Mouse (Mus musculus): ENCODE measurements around the gene Ccn2. TPM values are rescaled to one million over a fixed set of nuclear protein-coding genes. Genes with fewer than 3 reads are reported as not detected.

The Ccn2 gene
- polyA plus RNA-seq, 1 experiment from 2014 or later, result 11.3 TPM

DNA sequence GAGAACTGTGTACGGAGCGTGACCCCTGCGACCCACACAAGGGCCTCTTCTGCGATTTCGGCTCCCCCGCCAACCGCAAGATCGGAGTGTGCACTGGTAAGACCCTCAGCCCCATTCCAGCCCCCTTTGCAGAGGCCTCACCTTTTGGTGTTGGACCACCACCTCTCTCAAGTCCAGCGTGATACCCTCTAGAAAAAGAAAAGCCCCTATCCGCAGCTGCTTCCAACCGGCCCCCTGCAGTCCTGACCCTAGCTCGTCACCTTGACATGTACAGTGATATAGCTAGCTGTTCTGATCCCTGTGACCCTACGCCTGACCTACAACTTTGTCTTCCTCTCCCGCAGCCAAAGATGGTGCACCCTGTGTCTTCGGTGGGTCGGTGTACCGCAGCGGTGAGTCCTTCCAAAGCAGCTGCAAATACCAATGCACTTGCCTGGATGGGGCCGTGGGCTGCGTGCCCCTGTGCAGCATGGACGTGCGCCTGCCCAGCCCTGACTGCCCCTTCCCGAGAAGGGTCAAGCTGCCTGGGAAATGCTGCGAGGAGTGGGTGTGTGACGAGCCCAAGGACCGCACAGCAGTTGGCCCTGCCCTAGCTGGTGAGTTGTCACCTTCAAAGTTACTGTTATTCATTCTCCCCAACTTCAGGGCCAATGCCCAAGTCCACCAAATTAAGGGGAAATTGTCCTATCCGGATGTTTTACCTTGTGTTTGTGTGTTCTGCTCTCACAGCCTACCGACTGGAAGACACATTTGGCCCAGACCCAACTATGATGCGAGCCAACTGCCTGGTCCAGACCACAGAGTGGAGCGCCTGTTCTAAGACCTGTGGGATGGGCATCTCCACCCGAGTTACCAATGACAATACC lies 994 bp downstream of the Ccn2 start:
- H3K27me3 ChIP-seq (ENCODE audit: control insufficient read depth, insufficient read depth, low read length), result no peaks in the 10 kb centered on the region
- no peaks in the 10 kb centered on the region for H3K9me3 ChIP-seq (ENCODE audit: control insufficient read depth, low read depth, low read length)
- peak; percentile 42 for ATAC-seq (ENCODE audit: insufficient number of reproducible peaks, insufficient read depth, low FRiP score, low read depth)
- peak overlapping the region; percentile 47 for H3K4me3 ChIP-seq (ENCODE audit: low read depth, low read length)
- peak overlapping the region; percentile 68 for H3K4me2 ChIP-seq (replicated peaks; ENCODE audit: low read depth, low read length)
- H3K4me1 ChIP-seq (ENCODE audit: control insufficient read depth, insufficient read depth, low read length), result peaks cover 19% of the 10 kb centered on the region
- peak overlapping the region; percentile 47 for H3K9ac ChIP-seq (replicated peaks; ENCODE audit: low read depth, low read length)
- H3K27ac ChIP-seq (ENCODE audit: low read length), result peak overlapping the region; percentile 89
- 14% methylated on average over 31 of the region's 31 CpGs for WGBS
- H3K36me3 ChIP-seq (ENCODE audit: control insufficient read depth, insufficient read depth, low read length), result no peaks in the 10 kb centered on the region; the same call in 1 of the 2 replicates

DNA sequence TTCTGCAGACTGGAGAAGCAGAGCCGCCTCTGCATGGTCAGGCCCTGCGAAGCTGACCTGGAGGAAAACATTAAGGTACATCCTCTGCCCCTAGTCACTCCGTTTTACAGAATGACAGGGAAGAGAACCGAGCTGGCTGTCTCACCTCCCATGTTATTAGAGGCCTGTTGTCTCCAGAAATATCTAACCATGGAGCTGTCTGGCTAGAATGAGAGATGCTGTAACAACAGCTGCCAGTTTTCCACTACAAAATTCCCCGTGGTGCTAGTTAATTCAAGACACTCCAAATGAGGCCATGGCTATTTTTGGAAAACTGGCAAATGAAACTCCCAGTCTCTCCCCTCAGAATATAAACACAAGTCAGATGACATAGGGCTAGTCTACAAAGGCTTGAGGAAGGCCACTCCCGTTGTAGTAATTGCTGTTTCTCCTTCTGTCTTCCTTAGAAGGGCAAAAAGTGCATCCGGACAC lies 1.7 kb downstream of the Ccn2 start:
- no peaks in the 10 kb centered on the region for H3K27me3 ChIP-seq (ENCODE audit: control insufficient read depth, insufficient read depth, low read length)
- peaks cover 19% of the 10 kb centered on the region for H3K4me1 ChIP-seq (ENCODE audit: control insufficient read depth, insufficient read depth, low read length)
- no peak overlapping the region for H3K9ac ChIP-seq (replicated peaks; ENCODE audit: low read depth, low read length)
- H3K4me2 ChIP-seq (replicated peaks; ENCODE audit: low read depth, low read length), result peak overlapping the region; percentile 68
- no peak for ATAC-seq (ENCODE audit: insufficient number of reproducible peaks, insufficient read depth, low FRiP score, low read depth)
- no peaks in the 10 kb centered on the region; the same call in 1 of the 2 replicates for H3K36me3 ChIP-seq (ENCODE audit: control insufficient read depth, insufficient read depth, low read length)
- H3K4me3 ChIP-seq (ENCODE audit: low read depth, low read length), result peak overlapping the region; percentile 47
- H3K9me3 ChIP-seq (ENCODE audit: control insufficient read depth, low read depth, low read length), result no peaks in the 10 kb centered on the region
- 47% methylated on average over 7 of the region's 7 CpGs for WGBS
- H3K27ac ChIP-seq (ENCODE audit: low read length), result peak overlapping the region; percentile 89

DNA sequence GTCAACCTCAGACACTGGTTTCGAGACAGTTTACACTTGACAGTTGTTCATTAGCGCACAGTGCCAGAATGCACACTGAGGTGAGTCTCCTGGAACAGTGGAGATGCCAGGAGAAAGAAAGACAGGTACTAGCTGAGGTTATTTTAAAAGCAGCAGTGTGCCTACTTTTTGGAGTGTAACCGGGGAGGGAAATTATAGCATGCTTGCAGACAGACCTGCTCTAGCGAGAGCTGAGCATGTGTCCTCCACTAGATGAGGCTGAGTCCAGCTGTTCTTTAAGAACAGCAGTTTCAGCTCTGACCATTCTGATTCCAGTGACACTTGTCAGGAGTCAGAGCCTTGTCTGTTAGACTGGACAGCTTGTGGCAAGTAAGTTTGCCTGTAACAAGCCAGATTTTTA lies 2.5 kb downstream of the Ccn2 start:
- Histone ChIP-seq H3K27ac (ENCODE audit: low read length) (peak overlapping the region; percentile 89), H3K4me2 (replicated peaks; ENCODE audit: low read depth, low read length) (peak overlapping the region; percentile 68), H3K36me3 (ENCODE audit: control insufficient read depth, insufficient read depth, low read length) (no peaks in the 10 kb centered on the region; the same call in 1 of the 2 replicates), H3K9me3 (ENCODE audit: control insufficient read depth, low read depth, low read length) (no peaks in the 10 kb centered on the region), H3K4me3 (ENCODE audit: low read depth, low read length) (peak overlapping the region; percentile 47; the same call in 1 of the 2 replicates), H3K9ac (replicated peaks; ENCODE audit: low read depth, low read length) (no peak overlapping the region), H3K27me3 (ENCODE audit: control insufficient read depth, insufficient read depth, low read length) (no peaks in the 10 kb centered on the region), H3K4me1 (ENCODE audit: control insufficient read depth, insufficient read depth, low read length) (peaks cover 19% of the 10 kb centered on the region)
- no peak for ATAC-seq (ENCODE audit: insufficient number of reproducible peaks, insufficient read depth, low FRiP score, low read depth)
- 74% methylated on average over 4 of the region's 4 CpGs for WGBS

GRCm38 (mm10) chr10:24598693-24599092 lies 3.5 kb downstream of the Ccn2 start:
- Histone ChIP-seq H3K27ac (ENCODE audit: low read length) (no peak overlapping the region), H3K4me2 (replicated peaks; ENCODE audit: low read depth, low read length) (no peak overlapping the region), H3K36me3 (ENCODE audit: control insufficient read depth, insufficient read depth, low read length) (no peaks in the 10 kb centered on the region; the same call in 1 of the 2 replicates), H3K4me1 (ENCODE audit: control insufficient read depth, insufficient read depth, low read length) (peaks cover 16% of the 10 kb centered on the region), H3K27me3 (ENCODE audit: control insufficient read depth, insufficient read depth, low read length) (no peaks in the 10 kb centered on the region), H3K9me3 (ENCODE audit: control insufficient read depth, low read depth, low read length) (no peaks in the 10 kb centered on the region), H3K4me3 (ENCODE audit: low read depth, low read length) (no peak overlapping the region), H3K9ac (replicated peaks; ENCODE audit: low read depth, low read length) (no peak overlapping the region)
- ATAC-seq (ENCODE audit: insufficient number of reproducible peaks, insufficient read depth, low FRiP score, low read depth), result no peak
- WGBS, result 87% methylated on average over 6 of the region's 6 CpGs

- H3K27me3 ChIP-seq (ENCODE audit: control insufficient read depth, insufficient read depth, low read length), result no peaks in the 10 kb centered on the region
- peaks cover 15% of the 10 kb centered on the region for H3K4me1 ChIP-seq (ENCODE audit: control insufficient read depth, insufficient read depth, low read length)
- ATAC-seq (ENCODE audit: insufficient number of reproducible peaks, insufficient read depth, low FRiP score, low read depth), result no peak
- no peak overlapping the region for H3K4me3 ChIP-seq (ENCODE audit: low read depth, low read length)
- no peak overlapping the region for H3K27ac ChIP-seq (ENCODE audit: low read length)
- WGBS, result 43% methylated on average over 5 of the region's 5 CpGs
- H3K9ac ChIP-seq (replicated peaks; ENCODE audit: low read depth, low read length), result no peak overlapping the region
- H3K4me2 ChIP-seq (replicated peaks; ENCODE audit: low read depth, low read length), result no peak overlapping the region
- H3K36me3 ChIP-seq (ENCODE audit: control insufficient read depth, insufficient read depth, low read length), result no peaks in the 10 kb centered on the region; the same call in 1 of the 2 replicates
- no peaks in the 10 kb centered on the region for H3K9me3 ChIP-seq (ENCODE audit: control insufficient read depth, low read depth, low read length)
These were observed 4.6 kb downstream of the Ccn2 start for GRCm38 (mm10) chr10:24599802-24600201.

DNA sequence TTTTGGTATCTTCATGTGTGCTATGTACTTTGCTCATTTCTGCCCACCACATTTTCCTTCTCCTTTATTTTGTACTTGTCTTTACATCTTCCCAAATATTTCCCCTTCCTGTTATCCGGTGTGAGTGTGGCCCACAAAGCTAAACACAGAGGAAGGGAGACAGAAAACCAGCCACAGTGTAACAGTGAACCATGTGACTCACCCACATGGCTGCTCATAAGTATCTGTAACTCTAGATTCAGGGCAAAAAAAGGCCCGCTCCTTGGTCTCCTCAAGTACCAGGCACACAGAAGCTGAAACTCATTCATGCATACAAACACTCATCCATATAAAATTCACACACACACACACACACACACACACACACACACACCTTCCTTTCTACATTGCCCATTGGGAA lies 7.8 kb downstream of the Ccn2 start:
- no peak overlapping the region for H3K4me2 ChIP-seq (replicated peaks; ENCODE audit: low read depth, low read length)
- H3K9ac ChIP-seq (replicated peaks; ENCODE audit: low read depth, low read length), result no peak overlapping the region
- ATAC-seq (ENCODE audit: insufficient number of reproducible peaks, insufficient read depth, low FRiP score, low read depth), result no peak
- H3K27me3 ChIP-seq (ENCODE audit: control insufficient read depth, insufficient read depth, low read length), result no peaks in the 10 kb centered on the region
- H3K4me1 ChIP-seq (ENCODE audit: control insufficient read depth, insufficient read depth, low read length), result 0 out of 2 replicates have a peak, but pooled peaks cover 2% of the 10 kb centered on the region
- H3K4me3 ChIP-seq (ENCODE audit: low read depth, low read length), result no peak overlapping the region
- H3K27ac ChIP-seq (ENCODE audit: low read length), result no peak overlapping the region
- H3K9me3 ChIP-seq (ENCODE audit: control insufficient read depth, low read depth, low read length), result no peaks in the 10 kb centered on the region
- no peaks in the 10 kb centered on the region for H3K36me3 ChIP-seq (ENCODE audit: control insufficient read depth, insufficient read depth, low read length)
- WGBS, result 80% methylated on average over 2 of the region's 2 CpGs

DNA sequence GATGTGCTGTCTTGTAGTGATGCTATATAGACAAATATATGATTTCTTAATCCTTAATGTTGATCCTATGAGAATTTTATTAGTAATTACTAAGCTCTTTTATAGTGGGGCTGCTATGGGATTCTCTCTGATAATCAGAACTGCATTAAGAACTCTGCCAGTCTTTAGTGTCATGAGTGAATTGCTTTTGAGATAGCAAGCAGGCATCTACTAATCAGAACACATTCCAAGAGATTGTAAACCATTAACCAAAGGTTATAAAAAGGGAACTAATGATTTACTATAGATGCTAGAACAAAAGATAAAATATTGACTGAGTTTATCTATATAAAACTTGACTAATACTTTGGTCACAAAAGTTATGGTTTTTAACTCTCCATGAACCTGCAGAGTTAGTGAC lies 8.5 kb downstream of the Ccn2 start:
- H3K9ac ChIP-seq (replicated peaks; ENCODE audit: low read depth, low read length), result no peak overlapping the region
- H3K4me1 ChIP-seq (ENCODE audit: control insufficient read depth, insufficient read depth, low read length), result 0 out of 2 replicates have a peak, but pooled peaks cover 2% of the 10 kb centered on the region
- H3K4me3 ChIP-seq (ENCODE audit: low read depth, low read length), result no peak overlapping the region
- H3K27me3 ChIP-seq (ENCODE audit: control insufficient read depth, insufficient read depth, low read length), result no peaks in the 10 kb centered on the region
- no peak for ATAC-seq (ENCODE audit: insufficient number of reproducible peaks, insufficient read depth, low FRiP score, low read depth)
- no peak overlapping the region for H3K27ac ChIP-seq (ENCODE audit: low read length)
- H3K9me3 ChIP-seq (ENCODE audit: control insufficient read depth, low read depth, low read length), result no peaks in the 10 kb centered on the region
- no peaks in the 10 kb centered on the region for H3K36me3 ChIP-seq (ENCODE audit: control insufficient read depth, insufficient read depth, low read length)
- H3K4me2 ChIP-seq (replicated peaks; ENCODE audit: low read depth, low read length), result no peak overlapping the region

GRCm38 (mm10) chr10:24609146-24609545 lies 13.9 kb downstream of the Ccn2 start:
- H3K4me2 ChIP-seq (replicated peaks; ENCODE audit: low read depth, low read length), result no peak overlapping the region
- WGBS, result 86% methylated on average over 3 of the region's 3 CpGs
- ATAC-seq (ENCODE audit: insufficient number of reproducible peaks, insufficient read depth, low FRiP score, low read depth), result no peak

More at GRCm38 (mm10) chr10:24609146-24609545, 13.9 kb downstream of the Ccn2 start:
- no peaks in the 10 kb centered on the region for H3K9me3 ChIP-seq (ENCODE audit: control insufficient read depth, low read depth, low read length)
- H3K9ac ChIP-seq (replicated peaks; ENCODE audit: low read depth, low read length), result no peak overlapping the region
- no peak overlapping the region for H3K27ac ChIP-seq (ENCODE audit: low read length)
- no peaks in the 10 kb centered on the region for H3K36me3 ChIP-seq (ENCODE audit: control insufficient read depth, insufficient read depth, low read length)
- H3K4me1 ChIP-seq (ENCODE audit: control insufficient read depth, insufficient read depth, low read length), result no peaks in the 10 kb centered on the region
- no peaks in the 10 kb centered on the region for H3K27me3 ChIP-seq (ENCODE audit: control insufficient read depth, insufficient read depth, low read length)
- H3K4me3 ChIP-seq (ENCODE audit: low read depth, low read length), result no peak overlapping the region

All from stomach, embryonic 14.5 days (tissue).